Mouse (Mus musculus) lung, embryonic 16.5 days (tissue): Measurements from ENCODE around the gene Vsig2. TPM values are rescaled to one million over a fixed set of nuclear protein-coding genes. Genes with fewer than 3 reads are reported as not detected.
A peak's percentile ranks its signal among the peaks of the same experiment; 100 is the strongest.

Experiments
- ATAC-seq: fragments of 200-750 bp; cut with Nextera tagmentation; 2 replicates; pipeline ENCODE4 v1.8.0; 2017; ENCODE audit warnings: low read depth, mild to moderate bottlenecking, moderate library complexity
- H3K27ac ChIP-seq: fragments of 300-500 bp; sonication (generic); 2 replicates; pipeline ENCODE4 v1.5.1; 2014; ENCODE audit warnings: mild to moderate bottlenecking, control low read depth, low read length
- H3K27me3 ChIP-seq: fragments of 300-500 bp; sonication (generic); 2 replicates; pipeline ENCODE4 v1.6.1; 2014; ENCODE audit warnings: low read depth, low read length, mixed read lengths; ENCODE audit not compliant: control insufficient read depth, insufficient read depth
- H3K36me3 ChIP-seq: fragments of 300-500 bp; sonication (generic); 2 replicates; pipeline ENCODE4 v1.6.1; 2014; ENCODE audit warnings: low read length; ENCODE audit not compliant: control insufficient read depth, insufficient read depth
- H3K4me1 ChIP-seq: fragments of 300-500 bp; sonication (generic); replicated peaks from 2 replicates; pipeline ENCODE4 v1.6.1; 2014; ENCODE audit warnings: low read length, mixed read lengths; ENCODE audit not compliant: control insufficient read depth, insufficient read depth
- H3K4me2 ChIP-seq: fragments of 300-500 bp; sonication (generic); 2 replicates; pipeline ENCODE4 v1.6.1; 2014; ENCODE audit warnings: low read depth, low read length, control low read depth
- H3K4me3 ChIP-seq: fragments of 300-500 bp; sonication (generic); 2 replicates; pipeline ENCODE4 v1.5.1; 2014; ENCODE audit warnings: mild to moderate bottlenecking, low read length, control low read depth
- H3K9ac ChIP-seq: fragments of 300-500 bp; sonication (generic); 2 replicates; pipeline ENCODE4 v1.6.1; 2014; ENCODE audit warnings: low read length, control low read depth
- H3K9me3 ChIP-seq: fragments of 300-500 bp; sonication (generic); 2 replicates; pipeline ENCODE4 v1.6.1; 2016; ENCODE audit warnings: low read length; ENCODE audit not compliant: control insufficient read depth
- WGBS: fragments of 180-500 bp; shearing (Covaris S2); extraction: QIAGEN DNeasy Blood & Tissue Kit; methylation state at CpG from one replicate; pipeline ENCODE4 v1.1.7; 2014; 5-methylcytosine and 5-hydroxymethylcytosine counted together
- polyA plus RNA-seq: library from polyadenylated mRNA; unstranded; fragments of >200 nt; fragmentation: Nextera tagmentation; extraction: Ambion mirVana; gene quantifications from 2 replicates; pipeline ENCODE4 v1.2.1, GENCODE M21; 2015

Gene Vsig2
- 40.2 and 46.8 TPM in 2 replicates for polyA plus RNA-seq

GRCm38 (mm10) chr9:37539170-37540025 lies at the start of gene Vsig2:
Gene Vsig2 (plus strand): TSS chr9:37539255.
- 47% methylated on average over 23 of the region's 23 CpGs for WGBS
- peak within 1 kb of the TSS; percentile 28 for H3K4me3 ChIP-seq

GRCm38 (mm10) chr9:37489446-37490120 lies 49.5 kb upstream of the Vsig2 start:
- under 1% methylated on average over 72 of the region's 75 CpGs for WGBS
- ATAC-seq, result peak; percentile 69
- H3K4me2 ChIP-seq, result peak overlapping the region; percentile 97
- H3K27me3 ChIP-seq, result no peaks in the 10 kb centered on the region
- peak overlapping the region; percentile 98 for H3K27ac ChIP-seq
- peak overlapping the region; percentile 98 for H3K4me3 ChIP-seq
- peak overlapping the region; percentile 86 for H3K9ac ChIP-seq
- H3K36me3 ChIP-seq, result no peaks in the 10 kb centered on the region
- H3K4me1 ChIP-seq, result peaks cover 23% of the 10 kb centered on the region
- H3K9me3 ChIP-seq, result no peaks in the 10 kb centered on the region

More at GRCm38 (mm10) chr9:37539170-37540025, at the start of gene Vsig2:
- peaks cover 19% of the 10 kb centered on the region for H3K4me1 ChIP-seq
- H3K9me3 ChIP-seq, result no peaks in the 10 kb centered on the region
- no peaks in the 10 kb centered on the region for H3K27me3 ChIP-seq
- peak within 1 kb of the TSS; percentile 72 for H3K27ac ChIP-seq
- H3K4me2 ChIP-seq, result peak within 1 kb of the TSS; percentile 42
- ATAC-seq, result peak; percentile 43
- peaks cover 3% of the 10 kb centered on the region for H3K36me3 ChIP-seq
- peak within 1 kb of the TSS; percentile 56 for H3K9ac ChIP-seq

- no peak overlapping the region for H3K4me2 ChIP-seq
- no peaks in the 10 kb centered on the region for H3K9me3 ChIP-seq
- WGBS, result 29% methylated on average over 3 of the region's 3 CpGs
- H3K9ac ChIP-seq, result no peak overlapping the region
- H3K36me3 ChIP-seq, result no peaks in the 10 kb centered on the region
- H3K4me1 ChIP-seq, result peaks cover 14% of the 10 kb centered on the region
- H3K4me3 ChIP-seq, result no peak overlapping the region
- 0 out of 2 replicates have a peak overlapping the region, but pooled peaks have one; percentile 43 for H3K27ac ChIP-seq
- no peaks in the 10 kb centered on the region for H3K27me3 ChIP-seq
- peak; percentile 93 for ATAC-seq
Measured at GRCm38 (mm10) chr9:37495761-37496160, 43.3 kb upstream of the Vsig2 start.

- H3K27ac ChIP-seq, result peak overlapping the region; percentile 64
- no peaks in the 10 kb centered on the region for H3K9me3 ChIP-seq
- ATAC-seq, result peak; percentile 72
Measured at GRCm38 (mm10) chr9:37496325-37496724, 42.7 kb upstream of the Vsig2 start.

GRCm38 (mm10) chr9:37500201-37500600 lies 38.9 kb upstream of the Vsig2 start:
- Histone ChIP-seq H3K9me3 (no peaks in the 10 kb centered on the region), H3K27ac (no peak overlapping the region), H3K4me3 (no peak overlapping the region), H3K27me3 (no peaks in the 10 kb centered on the region), H3K4me2 (no peak overlapping the region), H3K9ac (no peak overlapping the region), H3K4me1 (peaks cover 8% of the 10 kb centered on the region), H3K36me3 (0 out of 2 replicates have a peak, but pooled peaks cover 2% of the 10 kb centered on the region)
- 87% methylated on average over 3 of the region's 3 CpGs for WGBS
- no peak for ATAC-seq

More at GRCm38 (mm10) chr9:37496325-37496724, 42.7 kb upstream of the Vsig2 start:
- Histone ChIP-seq H3K4me1 (peaks cover 11% of the 10 kb centered on the region), H3K4me3 (no peak overlapping the region), H3K4me2 (no peak overlapping the region), H3K27me3 (no peaks in the 10 kb centered on the region), H3K9ac (no peak overlapping the region), H3K36me3 (no peaks in the 10 kb centered on the region)

- H3K36me3 ChIP-seq, result 0 out of 2 replicates have a peak, but pooled peaks cover 2% of the 10 kb centered on the region
- 92% methylated on average over 1 of the region's 1 CpGs for WGBS
- H3K9ac ChIP-seq, result no peak overlapping the region
- H3K27ac ChIP-seq, result no peak overlapping the region
- no peak overlapping the region for H3K4me3 ChIP-seq
- H3K4me1 ChIP-seq, result peaks cover 8% of the 10 kb centered on the region
- H3K9me3 ChIP-seq, result no peaks in the 10 kb centered on the region
- no peak for ATAC-seq
- no peaks in the 10 kb centered on the region for H3K27me3 ChIP-seq
- H3K4me2 ChIP-seq, result no peak overlapping the region
Measured at GRCm38 (mm10) chr9:37501170-37501569, 37.9 kb upstream of the Vsig2 start.

GRCm38 (mm10) chr9:37504348-37504747 lies 34.7 kb upstream of the Vsig2 start:
- Histone ChIP-seq H3K4me3 (no peak overlapping the region), H3K9me3 (no peaks in the 10 kb centered on the region), H3K4me1 (no peaks in the 10 kb centered on the region; the same call in 1 of the 2 replicates), H3K9ac (no peak overlapping the region), H3K27me3 (no peaks in the 10 kb centered on the region), H3K36me3 (0 out of 2 replicates have a peak, but pooled peaks cover 2% of the 10 kb centered on the region), H3K4me2 (no peak overlapping the region), H3K27ac (no peak overlapping the region)
- no peak for ATAC-seq

- Histone ChIP-seq H3K27ac (no peak overlapping the region), H3K27me3 (no peaks in the 10 kb centered on the region), H3K36me3 (0 out of 2 replicates have a peak, but pooled peaks cover 2% of the 10 kb centered on the region), H3K4me3 (no peak overlapping the region), H3K9me3 (no peaks in the 10 kb centered on the region), H3K9ac (no peak overlapping the region), H3K4me2 (no peak overlapping the region), H3K4me1 (no peaks in the 10 kb centered on the region; the same call in 1 of the 2 replicates)
- ATAC-seq, result no peak
- WGBS, result 41% methylated on average over 1 of the region's 1 CpGs
Measured at GRCm38 (mm10) chr9:37506023-37506422, 33.0 kb upstream of the Vsig2 start.

- H3K4me3 ChIP-seq, result no peak overlapping the region
- no peaks in the 10 kb centered on the region for H3K9me3 ChIP-seq
- H3K36me3 ChIP-seq, result no peaks in the 10 kb centered on the region
- H3K27ac ChIP-seq, result no peak overlapping the region
- H3K9ac ChIP-seq, result no peak overlapping the region
- no peak overlapping the region for H3K4me2 ChIP-seq
- H3K4me1 ChIP-seq, result no peaks in the 10 kb centered on the region; the same call in 1 of the 2 replicates
- no peak for ATAC-seq
- no peaks in the 10 kb centered on the region for H3K27me3 ChIP-seq
- 86% methylated on average over 2 of the region's 2 CpGs for WGBS
Measured at GRCm38 (mm10) chr9:37512097-37512496, 27.0 kb upstream of the Vsig2 start.
